Mouse (Mus musculus) lung, embryonic 16.5 days (tissue): ENCODE results near the gene Ddx58. TPM values are rescaled to one million over a fixed set of nuclear protein-coding genes. Genes with fewer than 3 reads are reported as not detected.
A peak's percentile ranks its signal among the peaks of the same experiment; 100 is the strongest.

Experiments used
- ATAC-seq: fragments of 200-750 bp; cut with Nextera tagmentation; 2 replicates; pipeline ENCODE4 v1.8.0; 2017; ENCODE audit warnings: low read depth, mild to moderate bottlenecking, moderate library complexity
- H3K27ac ChIP-seq: fragments of 300-500 bp; sonication (generic); 2 replicates; pipeline ENCODE4 v1.5.1; 2014; ENCODE audit warnings: mild to moderate bottlenecking, control low read depth, low read length
- H3K27me3 ChIP-seq: fragments of 300-500 bp; sonication (generic); 2 replicates; pipeline ENCODE4 v1.6.1; 2014; ENCODE audit warnings: low read depth, low read length, mixed read lengths; ENCODE audit not compliant: control insufficient read depth, insufficient read depth
- H3K36me3 ChIP-seq: fragments of 300-500 bp; sonication (generic); 2 replicates; pipeline ENCODE4 v1.6.1; 2014; ENCODE audit warnings: low read length; ENCODE audit not compliant: control insufficient read depth, insufficient read depth
- H3K4me1 ChIP-seq: fragments of 300-500 bp; sonication (generic); replicated peaks from 2 replicates; pipeline ENCODE4 v1.6.1; 2014; ENCODE audit warnings: low read length, mixed read lengths; ENCODE audit not compliant: control insufficient read depth, insufficient read depth
- H3K4me2 ChIP-seq: fragments of 300-500 bp; sonication (generic); 2 replicates; pipeline ENCODE4 v1.6.1; 2014; ENCODE audit warnings: low read depth, low read length, control low read depth
- H3K4me3 ChIP-seq: fragments of 300-500 bp; sonication (generic); 2 replicates; pipeline ENCODE4 v1.5.1; 2014; ENCODE audit warnings: mild to moderate bottlenecking, low read length, control low read depth
- H3K9ac ChIP-seq: fragments of 300-500 bp; sonication (generic); 2 replicates; pipeline ENCODE4 v1.6.1; 2014; ENCODE audit warnings: low read length, control low read depth
- H3K9me3 ChIP-seq: fragments of 300-500 bp; sonication (generic); 2 replicates; pipeline ENCODE4 v1.6.1; 2016; ENCODE audit warnings: low read length; ENCODE audit not compliant: control insufficient read depth
- WGBS: fragments of 180-500 bp; shearing (Covaris S2); extraction: QIAGEN DNeasy Blood & Tissue Kit; methylation state at CpG from one replicate; pipeline ENCODE4 v1.1.7; 2014; 5-methylcytosine and 5-hydroxymethylcytosine counted together
- polyA plus RNA-seq: library from polyadenylated mRNA; unstranded; fragments of >200 nt; fragmentation: Nextera tagmentation; extraction: Ambion mirVana; gene quantifications from 2 replicates; pipeline ENCODE4 v1.2.1, GENCODE M21; 2015

Gene Ddx58
- polyA plus RNA-seq, 1 experiment from 2014 or later, result 11.7 TPM

GRCm38 (mm10) chr4:40202205-40202604 lies 37.4 kb downstream of the Ddx58 start:
- Histone ChIP-seq H3K27ac (no peak overlapping the region), H3K36me3 (peaks cover 15% of the 10 kb centered on the region), H3K4me3 (no peak overlapping the region), H3K27me3 (no peaks in the 10 kb centered on the region), H3K9me3 (no peaks in the 10 kb centered on the region), H3K9ac (no peak overlapping the region), H3K4me2 (no peak overlapping the region), H3K4me1 (no peaks in the 10 kb centered on the region)
- no peak for ATAC-seq
- WGBS, result 91% methylated on average over 6 of the region's 6 CpGs

DNA sequence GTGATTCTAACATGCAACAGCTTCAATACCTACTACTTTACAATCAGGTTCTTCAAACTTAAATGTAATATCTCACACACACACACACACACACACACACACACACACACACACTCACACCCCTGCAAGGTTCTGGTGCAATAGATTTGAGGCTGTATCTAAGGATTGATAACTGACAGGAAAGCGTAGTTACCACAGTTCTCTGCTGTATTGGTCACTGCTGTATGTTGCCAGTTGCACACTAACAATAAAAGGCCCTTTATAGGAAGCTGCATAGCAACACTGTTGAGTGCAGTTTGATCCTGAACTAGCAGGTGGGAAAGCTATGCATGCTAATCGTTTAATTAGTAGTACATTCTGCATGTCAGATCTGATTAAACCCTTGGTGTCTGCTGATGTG lies 44.3 kb downstream of the Ddx58 start:
- no peak overlapping the region for H3K4me3 ChIP-seq
- no peak overlapping the region for H3K9ac ChIP-seq
- H3K4me2 ChIP-seq, result no peak overlapping the region
- ATAC-seq, result no peak
- WGBS, result 87% methylated on average over 2 of the region's 2 CpGs
- no peak overlapping the region for H3K27ac ChIP-seq
- H3K4me1 ChIP-seq, result no peaks in the 10 kb centered on the region
- no peaks in the 10 kb centered on the region for H3K9me3 ChIP-seq
- peaks cover 15% of the 10 kb centered on the region for H3K36me3 ChIP-seq
- H3K27me3 ChIP-seq, result no peaks in the 10 kb centered on the region

DNA sequence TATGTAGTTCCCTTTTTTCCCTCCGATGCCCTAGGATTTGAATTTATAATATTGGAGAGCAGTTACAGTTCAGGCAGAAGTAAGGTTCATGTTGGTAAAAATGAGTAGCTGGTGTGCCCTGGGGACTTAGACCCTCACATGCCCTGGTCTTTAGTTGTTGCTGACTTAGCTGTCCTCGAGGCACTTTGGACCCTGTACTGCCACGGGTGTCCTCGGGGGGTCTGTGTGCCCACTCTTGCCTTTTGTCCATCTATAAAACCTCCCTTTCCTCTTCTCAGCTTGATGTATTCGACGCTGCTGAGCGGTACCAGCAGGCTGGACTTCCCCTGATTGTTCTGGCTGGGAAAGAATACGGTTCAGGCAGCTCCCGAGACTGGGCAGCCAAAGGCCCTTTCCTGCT lies 46.2 kb downstream of the Ddx58 start:
- H3K36me3 ChIP-seq, result peaks cover 15% of the 10 kb centered on the region
- 67% methylated on average over 9 of the region's 9 CpGs for WGBS

GRCm38 (mm10) chr4:40192246-40192645 lies 47.4 kb downstream of the Ddx58 start:
- H3K9ac ChIP-seq, result no peak overlapping the region
- no peaks in the 10 kb centered on the region for H3K27me3 ChIP-seq
- peaks cover 11% of the 10 kb centered on the region for H3K36me3 ChIP-seq
- H3K4me2 ChIP-seq, result no peak overlapping the region
- no peaks in the 10 kb centered on the region for H3K9me3 ChIP-seq
- no peak overlapping the region for H3K4me3 ChIP-seq
- H3K27ac ChIP-seq, result no peak overlapping the region
- no peak for ATAC-seq
- 73% methylated on average over 2 of the region's 2 CpGs for WGBS
- H3K4me1 ChIP-seq, result no peaks in the 10 kb centered on the region

More for the DNA sequence above, 46.2 kb downstream of the Ddx58 start:
- Histone ChIP-seq H3K9ac (no peak overlapping the region), H3K27ac (no peak overlapping the region), H3K4me3 (no peak overlapping the region), H3K4me2 (no peak overlapping the region), H3K9me3 (no peaks in the 10 kb centered on the region), H3K4me1 (no peaks in the 10 kb centered on the region), H3K27me3 (no peaks in the 10 kb centered on the region)
- ATAC-seq, result no peak

DNA sequence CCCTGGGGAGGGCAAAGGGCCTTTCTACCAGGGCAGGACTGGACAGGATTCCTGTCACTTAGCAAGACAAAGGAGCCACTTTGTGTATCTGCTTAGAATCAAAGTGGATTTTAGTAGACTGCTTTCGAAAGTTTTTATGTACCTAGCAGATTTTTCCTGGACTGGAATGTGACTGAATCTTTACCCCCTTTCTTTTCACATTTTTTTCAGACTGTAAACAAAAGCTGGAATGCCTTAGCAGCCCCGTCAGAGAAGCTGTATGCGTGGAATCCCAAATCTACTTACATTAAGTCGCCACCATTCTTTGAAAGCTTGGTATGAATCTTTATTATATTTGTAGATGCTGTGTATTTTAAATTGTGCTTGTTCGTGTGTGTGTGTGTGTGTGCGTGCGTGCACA lies 51.7 kb downstream of the Ddx58 start:
- Histone ChIP-seq H3K4me2 (no peak overlapping the region), H3K27ac (no peak overlapping the region), H3K4me1 (no peaks in the 10 kb centered on the region), H3K4me3 (no peak overlapping the region), H3K27me3 (no peaks in the 10 kb centered on the region), H3K9ac (no peak overlapping the region), H3K36me3 (peaks cover 16% of the 10 kb centered on the region), H3K9me3 (no peaks in the 10 kb centered on the region)
- 70% methylated on average over 7 of the region's 7 CpGs for WGBS
- no peak for ATAC-seq

GRCm38 (mm10) chr4:40184470-40184869 lies 55.2 kb downstream of the Ddx58 start:
- H3K27ac ChIP-seq, result no peak overlapping the region
- H3K27me3 ChIP-seq, result no peaks in the 10 kb centered on the region
- no peak overlapping the region for H3K4me2 ChIP-seq
- no peak overlapping the region for H3K9ac ChIP-seq
- peaks cover 18% of the 10 kb centered on the region for H3K36me3 ChIP-seq
- 72% methylated on average over 5 of the region's 5 CpGs for WGBS
- no peak overlapping the region for H3K4me3 ChIP-seq
- no peaks in the 10 kb centered on the region for H3K4me1 ChIP-seq
- no peak for ATAC-seq
- no peaks in the 10 kb centered on the region for H3K9me3 ChIP-seq

DNA sequence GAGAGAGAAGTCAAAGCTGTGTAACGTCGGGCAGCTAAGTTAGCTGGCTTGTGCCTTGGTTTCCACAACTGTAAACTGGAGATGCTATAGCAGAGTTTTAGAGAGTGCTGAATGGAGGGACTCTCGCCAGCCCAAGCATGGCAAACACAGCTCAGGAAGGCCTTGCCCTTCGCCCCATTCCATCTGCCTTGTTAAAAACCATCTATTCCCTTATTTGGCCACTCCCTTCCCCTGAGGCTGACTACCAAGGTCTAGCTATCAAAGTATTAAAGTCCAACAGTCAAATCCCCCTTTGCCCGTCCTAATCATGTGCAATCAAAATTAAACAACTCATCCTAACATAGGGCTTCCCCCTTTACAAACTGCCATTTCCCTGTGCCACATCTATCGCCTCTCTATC lies 55.8 kb downstream of the Ddx58 start:
- H3K36me3 ChIP-seq, result peaks cover 20% of the 10 kb centered on the region
- H3K9me3 ChIP-seq, result no peaks in the 10 kb centered on the region
- H3K27ac ChIP-seq, result no peak overlapping the region
- no peak for ATAC-seq
- H3K4me2 ChIP-seq, result no peak overlapping the region
- H3K9ac ChIP-seq, result no peak overlapping the region
- no peaks in the 10 kb centered on the region for H3K4me1 ChIP-seq
- 86% methylated on average over 6 of the region's 6 CpGs for WGBS
- H3K27me3 ChIP-seq, result no peaks in the 10 kb centered on the region
- H3K4me3 ChIP-seq, result no peak overlapping the region

GRCm38 (mm10) chr4:40182651-40183320 lies 56.8 kb downstream of the Ddx58 start:
- peaks cover 24% of the 10 kb centered on the region for H3K36me3 ChIP-seq
- peak; percentile 79 for ATAC-seq
- H3K4me1 ChIP-seq, result no peaks in the 10 kb centered on the region
- no peak overlapping the region for H3K9ac ChIP-seq
- no peak overlapping the region for H3K4me3 ChIP-seq
- WGBS, result 30% methylated on average over 14 of the region's 14 CpGs
- H3K4me2 ChIP-seq, result no peak overlapping the region
- no peak overlapping the region for H3K27ac ChIP-seq
- H3K27me3 ChIP-seq, result no peaks in the 10 kb centered on the region
- no peaks in the 10 kb centered on the region for H3K9me3 ChIP-seq

GRCm38 (mm10) chr4:40181681-40182080 lies 57.9 kb downstream of the Ddx58 start:
- H3K4me2 ChIP-seq, result no peak overlapping the region
- no peak overlapping the region for H3K27ac ChIP-seq
- H3K36me3 ChIP-seq, result peaks cover 20% of the 10 kb centered on the region
- 91% methylated on average over 8 of the region's 8 CpGs for WGBS
- ATAC-seq, result no peak
- no peaks in the 10 kb centered on the region for H3K27me3 ChIP-seq
- H3K9ac ChIP-seq, result no peak overlapping the region
- H3K4me1 ChIP-seq, result no peaks in the 10 kb centered on the region
- H3K9me3 ChIP-seq, result no peaks in the 10 kb centered on the region
- H3K4me3 ChIP-seq, result no peak overlapping the region

DNA sequence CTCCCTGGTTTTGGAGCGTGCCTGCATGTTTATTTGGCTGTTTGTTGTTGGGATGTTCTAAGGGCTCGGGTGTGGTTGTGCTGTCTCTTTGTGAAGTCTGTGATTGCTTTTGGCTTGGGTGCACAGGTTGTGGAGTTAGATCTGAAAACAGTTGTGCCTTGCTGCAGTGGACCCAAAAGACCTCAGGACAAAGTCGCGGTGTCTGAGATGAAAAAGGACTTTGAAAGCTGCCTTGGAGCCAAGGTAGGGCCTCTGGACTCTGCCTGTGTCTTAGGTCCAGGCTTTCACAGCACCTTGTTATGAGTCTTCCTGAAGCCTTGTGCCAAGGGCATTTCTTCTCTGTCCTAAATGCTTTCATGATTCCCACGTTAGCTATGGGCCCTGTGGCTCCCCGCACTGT lies 59.6 kb downstream of the Ddx58 start:
- Histone ChIP-seq H3K27ac (no peak overlapping the region), H3K4me3 (no peak overlapping the region), H3K27me3 (no peaks in the 10 kb centered on the region), H3K9me3 (no peaks in the 10 kb centered on the region), H3K4me2 (no peak overlapping the region), H3K36me3 (peaks cover 21% of the 10 kb centered on the region), H3K9ac (no peak overlapping the region), H3K4me1 (no peaks in the 10 kb centered on the region)
- no peak for ATAC-seq
- 88% methylated on average over 6 of the region's 6 CpGs for WGBS
